Mouse (Mus musculus) lung, adult 2 months (tissue): ENCODE data around the gene Ptgs1. TPM values are rescaled to one million over a fixed set of nuclear protein-coding genes. Genes with fewer than 3 reads are reported as not detected.
A peak's percentile ranks its signal among the peaks of the same experiment; 100 is the strongest.

Source experiments
- DNase-seq: peaks from one replicate; pipeline ENCODE4 v3.0.0; 2022
- H3K4me1 ChIP-seq: fragments of 200-500 bp; 2 replicates; pipeline ENCODE4 v1.6.1; 2011; ENCODE audit warnings: low read length; ENCODE audit not compliant: control insufficient read depth, insufficient read depth
- H3K4me3 ChIP-seq: fragments of 200-500 bp; replicated peaks from 2 replicates; pipeline ENCODE3; 2011; ENCODE audit warnings: low read depth, mild to moderate bottlenecking, control low read depth, low read length; ENCODE audit errors: extremely low read depth
- CTCF ChIP-seq: fragments of 200-500 bp; IDR thresholded peaks from 2 replicates; pipeline ENCODE4 v1.5.1; 2011; ENCODE audit warnings: mild to moderate bottlenecking, low read length, control low read depth; ENCODE audit not compliant: insufficient read depth
- POLR2A ChIP-seq: fragments of 200-500 bp; IDR thresholded peaks from 2 replicates; pipeline ENCODE4 v1.6.1; 2011; ENCODE audit warnings: low read depth, mild to moderate bottlenecking, control low read depth, low read length, borderline replicate concordance; ENCODE audit errors: extremely low read depth
- WGBS: fragments of 180-500 bp; shearing (Covaris S2); methylation state at CpG from one replicate; pipeline ENCODE4 v1.1.7; 2018; 5-methylcytosine and 5-hydroxymethylcytosine counted together
- polyA plus RNA-seq: library from polyadenylated mRNA; depleted of rRNA; stranded (reverse); fragments of >200 nt; gene quantifications from 2 replicates; pipeline ENCODE4 v1.2.3, GENCODE M21; 2012

Ptgs1 gene
- polyA plus RNA-seq, 1 experiment, result 58.4 TPM

DNA sequence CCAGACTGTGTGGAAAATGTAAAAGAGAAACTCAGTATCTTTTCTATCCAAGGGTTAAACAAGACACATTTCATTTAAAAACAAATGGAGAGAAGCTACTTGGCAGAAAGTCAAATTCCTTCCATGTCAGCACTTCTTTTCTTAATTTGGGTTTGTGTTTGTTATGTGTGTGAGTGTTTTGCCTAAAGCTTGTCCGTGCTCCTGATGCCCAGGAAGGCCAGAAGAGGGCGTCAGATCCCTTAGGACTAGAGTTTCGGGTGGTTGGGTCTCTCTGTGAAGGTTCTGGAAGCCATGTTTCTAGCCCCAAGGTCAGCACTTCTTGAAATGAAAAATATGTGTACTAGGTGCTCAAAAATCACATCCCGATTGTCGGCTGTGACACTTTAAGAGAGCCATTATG, 15.8 kb upstream of the Ptgs1 start:
- peaks cover 16% of the 10 kb centered on the region for H3K4me1 ChIP-seq
- no peak overlapping the region for H3K4me3 ChIP-seq
- no peak for DNase-seq
- TF ChIP-seq CTCF (peak; percentile 74), POLR2A (no peak)
- 54% methylated on average over 5 of the region's 5 CpGs for WGBS

DNA sequence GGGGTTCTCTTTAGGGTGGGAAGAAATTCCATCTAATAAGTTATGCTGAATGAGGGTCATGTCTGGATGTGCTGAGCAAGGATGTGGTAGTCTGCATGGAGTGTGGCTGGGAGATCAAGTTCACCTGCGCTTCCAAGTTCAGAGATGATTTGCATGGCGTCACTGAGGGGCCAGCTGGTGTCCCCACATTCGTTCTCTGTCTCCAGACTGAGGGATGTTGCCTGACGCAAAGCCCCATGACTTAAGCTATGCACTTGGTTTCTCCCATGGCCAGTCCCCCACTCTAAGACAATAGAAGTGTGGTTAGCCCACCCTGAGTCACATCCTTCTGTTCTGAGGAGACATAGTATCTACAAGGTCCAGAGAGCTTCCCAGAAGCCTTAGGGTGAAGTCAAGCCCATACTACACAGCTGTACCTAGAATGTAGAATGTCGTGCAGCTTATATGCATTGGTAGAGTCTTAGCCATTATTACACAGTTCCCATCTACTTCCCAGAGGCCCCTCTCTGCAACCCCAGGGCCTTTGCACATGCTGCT, 15.0 kb upstream of the Ptgs1 start:
- no peak for DNase-seq
- H3K4me1 ChIP-seq, result peaks cover 16% of the 10 kb centered on the region
- WGBS, result 97% methylated on average over 5 of the region's 5 CpGs
- no peak overlapping the region for H3K4me3 ChIP-seq
- TF ChIP-seq POLR2A (no peak), CTCF (no peak)

DNA sequence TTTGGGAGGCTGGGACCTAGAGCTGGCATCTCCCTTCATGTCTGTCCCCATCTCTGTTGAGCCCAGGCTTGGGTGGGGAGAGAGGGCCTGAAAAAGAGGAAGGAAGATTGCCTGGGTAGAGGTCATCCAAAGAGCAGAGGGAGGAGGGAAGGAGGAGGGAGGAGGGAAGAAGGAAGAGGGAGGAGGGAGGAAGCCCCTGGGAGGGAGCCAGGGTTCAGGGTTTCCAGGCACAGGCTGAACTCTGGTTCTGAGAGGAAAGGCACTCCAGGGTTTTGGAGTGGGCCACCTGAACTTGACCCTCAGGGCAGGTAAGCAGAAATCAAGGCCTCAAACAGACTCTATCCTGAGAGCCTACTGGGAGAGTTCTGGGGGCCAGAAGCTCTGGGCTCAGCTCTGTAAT, 13.7 kb upstream of the Ptgs1 start:
- Histone ChIP-seq H3K4me3 (no peak overlapping the region), H3K4me1 (peaks cover 16% of the 10 kb centered on the region)
- TF ChIP-seq POLR2A (no peak), CTCF (no peak)
- peak; percentile 60 for DNase-seq

GRCm38 (mm10) chr2:36216953-36217573, 13.2 kb upstream of the Ptgs1 start:
- DNase-seq, result peak; percentile 34
- Histone ChIP-seq H3K4me1 (peaks cover 16% of the 10 kb centered on the region), H3K4me3 (no peak overlapping the region)
- TF ChIP-seq POLR2A, result no peak
- TF ChIP-seq CTCF, result no peak
- 23% methylated on average over 4 of the region's 4 CpGs for WGBS

DNA sequence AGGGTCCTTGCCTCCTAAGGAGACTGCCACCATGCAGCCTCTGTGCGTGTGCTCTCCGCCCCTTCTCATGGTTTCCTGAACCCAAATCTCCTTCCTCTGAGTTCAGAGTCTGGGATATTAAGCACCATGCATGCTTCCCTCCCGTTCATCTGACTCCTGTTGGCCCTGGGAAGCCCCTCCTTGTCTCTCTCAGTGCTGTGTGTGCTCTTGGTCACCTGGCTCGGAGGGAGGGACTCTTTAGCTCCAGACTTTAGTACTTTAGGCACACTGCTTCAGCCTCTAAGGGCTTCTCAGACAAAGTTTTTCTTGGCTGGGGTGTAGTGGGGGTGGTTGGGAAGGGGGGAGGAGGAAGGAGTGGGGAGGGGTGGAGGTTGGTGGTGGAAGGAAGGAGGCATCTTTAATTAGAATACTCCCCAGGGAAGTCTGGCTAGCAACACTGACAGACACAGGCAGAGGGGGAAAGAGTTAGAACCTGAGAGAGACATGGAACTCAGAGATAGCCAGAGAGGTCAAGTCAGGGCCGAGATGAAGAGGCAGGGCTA, 12.5 kb upstream of the Ptgs1 start:
- no peak for DNase-seq
- peaks cover 16% of the 10 kb centered on the region for H3K4me1 ChIP-seq
- no peak overlapping the region for H3K4me3 ChIP-seq
- TF ChIP-seq POLR2A (0 out of 2 replicates have a peak, but pooled peaks have one; percentile 5), CTCF (no peak)
- 46% methylated on average over 5 of the region's 5 CpGs for WGBS

- Histone ChIP-seq H3K4me1 (peaks cover 11% of the 10 kb centered on the region), H3K4me3 (no peak overlapping the region)
- TF ChIP-seq CTCF, result no peak
- no peak for TF ChIP-seq POLR2A
- DNase-seq, result no peak
- whole genome bisulfite sequencing, result 82% methylated on average over 8 of the region's 8 CpGs
These were observed 10.1 kb upstream of the Ptgs1 start for GRCm38 (mm10) chr2:36220106-36220505.

DNA sequence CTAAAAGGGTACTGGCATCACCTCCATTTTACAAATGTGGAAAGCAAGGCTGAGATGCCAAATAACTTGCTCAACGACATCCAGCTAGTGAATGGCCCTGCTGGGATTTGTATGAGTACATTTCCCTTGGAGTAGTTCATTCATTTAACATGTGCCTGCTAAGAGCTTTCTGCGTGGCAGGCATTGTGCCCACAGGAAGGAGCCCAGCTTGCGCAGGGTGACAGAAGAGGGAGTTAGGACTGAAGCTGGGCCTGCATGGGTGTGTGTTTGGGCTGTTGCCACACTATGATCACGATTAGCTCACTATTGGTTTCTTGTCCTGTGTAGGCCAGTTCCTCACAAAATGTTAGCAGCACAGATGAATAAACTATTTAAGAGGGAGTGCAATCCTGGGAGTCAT, 9.3 kb upstream of the Ptgs1 start:
- 40% methylated on average over 4 of the region's 4 CpGs for WGBS
- Histone ChIP-seq H3K4me1 (peaks cover 11% of the 10 kb centered on the region), H3K4me3 (no peak overlapping the region)
- no peak for DNase-seq
- TF ChIP-seq CTCF (no peak), POLR2A (no peak)

DNA sequence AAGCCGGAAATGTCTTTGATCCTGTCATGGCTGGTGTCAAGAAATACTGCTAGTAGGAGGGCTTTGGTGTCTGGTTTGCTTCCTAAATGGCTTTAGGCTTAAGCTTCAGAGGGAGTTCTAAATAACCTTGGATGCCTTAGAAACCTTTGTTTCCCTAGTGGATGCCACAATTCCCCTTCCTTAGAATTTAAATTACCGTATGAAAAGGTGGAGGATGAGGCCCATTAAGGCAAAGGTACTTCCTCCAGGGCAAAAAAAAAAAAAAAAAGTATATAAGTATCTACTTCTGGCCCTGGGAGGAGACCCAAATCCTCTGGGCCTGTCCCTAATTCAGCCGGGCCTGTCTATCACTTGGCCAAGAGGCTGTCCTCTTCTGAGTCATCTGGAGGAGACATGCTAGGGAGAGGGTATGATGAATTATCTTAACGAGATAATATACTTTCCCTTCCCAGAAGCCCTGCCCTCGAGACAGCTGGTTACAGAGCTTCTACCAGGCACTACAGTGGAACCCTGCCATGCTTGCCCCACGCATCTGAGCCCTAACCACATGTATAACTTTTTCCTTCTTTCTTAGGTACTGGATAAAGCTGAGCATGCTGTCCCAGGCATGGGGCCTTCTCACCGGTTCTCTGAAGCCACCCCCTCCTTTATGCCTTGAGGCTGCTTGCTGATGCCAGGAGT, 7.9 kb upstream of the Ptgs1 start:
- H3K4me3 ChIP-seq, result no peak overlapping the region
- peaks cover 3% of the 10 kb centered on the region for H3K4me1 ChIP-seq
- 69% methylated on average over 7 of the region's 7 CpGs for WGBS
- no peak for DNase-seq
- no peak for TF ChIP-seq CTCF
- no peak for TF ChIP-seq POLR2A

DNA sequence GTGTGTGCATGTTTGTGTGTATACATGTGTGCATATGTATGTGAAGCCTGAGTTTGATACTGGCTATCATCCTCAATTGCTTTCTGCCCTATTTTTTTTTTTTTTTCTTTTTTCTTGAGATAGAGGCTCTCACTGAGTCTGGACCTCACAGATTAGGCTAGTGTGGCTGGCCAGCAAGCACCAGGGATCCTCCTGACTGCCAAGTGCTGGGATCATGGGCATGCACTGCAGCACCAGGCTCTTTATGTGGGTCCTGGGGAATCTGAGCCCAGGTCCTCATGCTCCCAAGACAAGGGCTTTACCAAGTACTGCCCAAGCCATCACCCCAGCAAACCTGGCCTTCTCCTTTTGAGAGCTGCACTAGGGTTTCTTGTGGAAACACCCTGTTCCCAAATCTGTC, 6.8 kb upstream of the Ptgs1 start:
- no peak for DNase-seq
- TF ChIP-seq POLR2A, result no peak
- no peak for TF ChIP-seq CTCF
- H3K4me3 ChIP-seq, result no peak overlapping the region
- no peaks in the 10 kb centered on the region for H3K4me1 ChIP-seq

DNA sequence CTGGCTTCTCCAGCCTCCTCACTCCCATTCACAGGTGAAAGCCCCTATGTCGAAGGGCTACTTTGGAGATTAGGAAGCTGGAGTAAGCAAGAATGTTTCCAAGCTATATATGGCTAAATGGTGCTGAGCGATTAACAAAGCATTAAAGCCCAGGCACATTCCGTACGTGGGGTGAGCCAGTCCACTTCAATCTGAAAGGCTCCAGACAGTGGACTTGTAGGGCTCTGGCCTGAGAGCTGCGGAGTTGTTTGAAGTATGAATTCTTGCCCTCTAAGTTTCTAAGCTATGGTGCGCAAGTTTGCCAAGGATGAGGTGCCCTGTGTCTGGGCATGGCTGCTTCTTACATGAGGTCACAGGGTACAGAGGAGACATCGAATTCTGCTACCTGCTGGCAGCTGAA, 6.1 kb upstream of the Ptgs1 start:
- DNase-seq, result no peak
- Histone ChIP-seq H3K4me1 (no peaks in the 10 kb centered on the region), H3K4me3 (no peak overlapping the region)
- no peak for TF ChIP-seq CTCF
- TF ChIP-seq POLR2A, result no peak
- 68% methylated on average over 7 of the region's 7 CpGs for WGBS
